Mouse (Mus musculus) spleen, postnatal 10 days (tissue): ENCODE measurements at regions not wholly inside any gene's neighbourhood (a gene's known extent, or its start where the extent isn't known, plus 50 kb on each side); places are given as distances from the start of the nearest gene placed in this dataset.

Source experiments
- DNase-seq, 2 experiments: peaks; one replicate each; pipeline ENCODE4 v3.0.0; 2021 to 2022; ENCODE audit warnings: low spot score in 2 of 2

GRCm38 (mm10) chr8:49845575-49845974 is 1001.8 kb upstream of the Tenm3 start:
- DNase-seq: no peak

GRCm38 (mm10) chr8:49831970-49832369 is 988.2 kb upstream of the Tenm3 start:
- no peak for DNase-seq

GRCm38 (mm10) chr8:49829345-49829744 is 985.6 kb upstream of the Tenm3 start:
- peak in 1 of 2 experiments; percentile 10 for DNase-seq

GRCm38 (mm10) chr8:49826231-49826630 is 982.5 kb upstream of the Tenm3 start:
- no peak for DNase-seq

GRCm38 (mm10) chr8:49825000-49825399 is 981.2 kb upstream of the Tenm3 start:
- DNase-seq: no peak

GRCm38 (mm10) chr8:49822791-49823190 is 979.0 kb upstream of the Tenm3 start:
- DNase-seq: no peak

- no peak for DNase-seq
These were observed 955.5 kb upstream of the Tenm3 start for GRCm38 (mm10) chr8:49799236-49799635.

GRCm38 (mm10) chr8:49796741-49797140 is 953.0 kb upstream of the Tenm3 start:
- DNase-seq: no peak

GRCm38 (mm10) chr8:49794491-49794890 is 950.7 kb upstream of the Tenm3 start:
- no peak for DNase-seq

GRCm38 (mm10) chr8:49769829-49770228 is 926.1 kb upstream of the Tenm3 start:
- DNase-seq: no peak

GRCm38 (mm10) chr8:49738043-49738442 is 894.3 kb upstream of the Tenm3 start:
- no peak for DNase-seq

- no peak for DNase-seq
These were observed 885.4 kb upstream of the Tenm3 start for GRCm38 (mm10) chr8:49729156-49729555.

- no peak for DNase-seq
These were observed 868.6 kb upstream of the Tenm3 start for GRCm38 (mm10) chr8:49712371-49712770.

GRCm38 (mm10) chr8:49708701-49709100 is 865.0 kb upstream of the Tenm3 start:
- DNase-seq: no peak

GRCm38 (mm10) chr8:49699058-49699457 is 855.3 kb upstream of the Tenm3 start:
- no peak for DNase-seq

- no peak for DNase-seq
These were observed 853.0 kb upstream of the Tenm3 start for GRCm38 (mm10) chr8:49696709-49697108.
